Mouse (Mus musculus) v-Abl transformed pro-B cells (cell line): ENCODE data around the gene Ppara.

ENCODE experiments used
- in situ Hi-C, 2 experiments: fragments of 400-800 bp; cut with MboI; formaldehyde crosslinking; loops; one replicate each; pipeline ENCODE4 v1.15.1; 2025; ENCODE audit not compliant: unreplicated experiment in 2 of 2

The Ppara gene

GRCm38 (mm10) chr15:85787482-85787881 is 52.7 kb downstream of the Ppara start:
- in situ Hi-C loops, result no loop called here

DNA sequence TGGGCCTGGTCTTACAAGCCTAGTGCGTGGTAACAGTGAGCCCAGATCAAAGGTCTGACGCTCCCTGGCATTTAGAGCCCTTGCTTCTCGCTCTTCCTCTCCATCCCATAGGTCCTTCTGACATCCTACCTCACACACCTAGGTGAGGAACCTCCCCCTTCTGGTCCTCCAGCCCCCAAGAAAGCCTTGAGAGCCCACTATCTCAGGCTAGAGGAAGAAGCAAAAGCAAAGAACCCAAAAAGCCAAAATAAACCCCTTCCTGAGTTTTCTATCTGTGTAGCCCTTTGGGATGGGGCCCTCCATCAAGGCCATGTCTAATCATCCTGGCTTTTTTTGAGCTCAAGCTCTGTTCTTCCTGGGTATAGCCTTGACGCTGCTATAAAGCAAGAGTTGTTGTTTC is 53.3 kb downstream of the Ppara start:
- in situ Hi-C loops, result no loop called here

DNA sequence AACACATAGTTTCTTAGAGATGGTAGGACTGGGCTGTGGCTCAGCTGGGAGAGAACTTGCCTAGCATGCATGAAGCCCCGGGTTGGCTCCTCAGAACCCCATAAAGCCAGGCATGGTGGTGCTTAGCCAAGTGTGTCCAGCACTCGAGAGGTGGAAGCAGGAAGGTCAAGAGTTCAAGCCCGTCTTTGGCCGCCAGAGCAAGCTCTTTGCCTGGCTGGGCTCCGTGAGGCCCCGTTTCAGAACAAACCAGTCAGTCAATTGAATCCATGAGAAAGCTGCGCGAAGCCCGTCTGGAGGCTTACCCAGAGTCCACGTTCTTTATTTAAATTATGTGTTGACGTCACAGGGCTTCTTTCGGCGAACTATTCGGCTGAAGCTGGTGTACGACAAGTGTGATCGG is 53.9 kb downstream of the Ppara start:
- in situ Hi-C loops, result no loop called here

DNA sequence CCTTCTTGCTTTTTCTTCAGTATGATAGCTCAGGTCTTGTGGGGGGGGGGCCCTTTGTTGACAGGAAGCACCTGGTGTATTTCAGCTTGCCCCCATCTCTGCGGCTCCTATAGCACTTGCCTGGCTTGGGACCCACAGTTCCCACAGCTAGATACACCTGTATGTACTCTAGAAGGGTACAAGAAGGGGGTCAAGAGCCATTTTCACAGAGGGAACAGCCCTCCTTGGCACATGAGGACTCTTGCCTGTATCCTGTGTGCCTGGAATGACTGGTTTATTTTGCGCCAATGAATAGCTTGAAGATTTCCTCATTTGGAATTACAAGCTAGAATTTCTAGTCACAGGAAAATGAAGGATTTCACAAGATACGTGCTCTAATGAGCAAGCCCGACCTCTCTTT is 56.7 kb downstream of the Ppara start:
- in situ Hi-C loops, result no loop called here

DNA sequence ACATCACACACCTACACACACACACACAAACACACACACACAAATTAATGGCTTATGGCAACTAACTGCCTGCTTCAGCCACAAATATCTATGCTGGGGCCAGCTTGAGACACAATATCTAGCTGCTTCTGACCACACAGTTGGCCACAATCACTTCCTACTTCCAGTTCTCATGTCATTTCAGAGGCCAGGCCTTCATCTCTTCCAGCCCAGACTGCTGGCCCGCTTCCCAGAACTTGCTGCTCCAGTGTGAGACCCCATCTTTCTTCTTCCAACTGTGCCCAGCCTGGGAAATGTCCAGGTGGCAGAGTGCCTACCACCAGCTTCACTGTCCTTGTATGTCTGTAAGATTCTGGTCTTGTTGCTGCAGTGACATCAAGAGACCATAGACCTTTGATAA is 58.0 kb downstream of the Ppara start:
- in situ Hi-C loops, result no loop called here

DNA sequence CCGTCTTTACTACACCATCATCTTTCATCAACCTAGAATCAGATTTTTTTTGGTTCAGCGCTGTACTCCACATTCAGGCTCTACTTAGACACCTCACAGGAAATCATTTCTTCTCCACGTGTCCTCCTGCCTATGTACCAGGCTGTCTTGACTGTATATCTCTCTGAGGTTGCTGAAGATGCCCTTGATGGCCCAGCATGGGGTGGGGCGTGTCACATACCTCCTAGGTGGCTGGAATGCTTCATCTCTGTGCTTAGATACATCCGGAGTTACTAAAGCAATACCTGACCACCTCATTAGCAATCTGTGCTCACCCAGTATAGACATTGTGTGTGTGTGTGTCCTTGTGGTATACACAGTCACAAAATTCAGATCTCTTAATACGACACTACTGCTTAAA is 60.7 kb downstream of the Ppara start:
- in situ Hi-C loops, result no loop called here

- in situ Hi-C loops, result no loop called here
Measured at GRCm38 (mm10) chr15:85798676-85799075, 63.9 kb downstream of the Ppara start.

- in situ Hi-C loops, result no loop called here
Measured at GRCm38 (mm10) chr15:85802931-85803330, 68.1 kb downstream of the Ppara start.

GRCm38 (mm10) chr15:85806886-85807285 is 72.1 kb downstream of the Ppara start:
- in situ Hi-C loops, result no loop called here

GRCm38 (mm10) chr15:85807404-85807803 is 72.6 kb downstream of the Ppara start:
- in situ Hi-C loops, result no loop called here

DNA sequence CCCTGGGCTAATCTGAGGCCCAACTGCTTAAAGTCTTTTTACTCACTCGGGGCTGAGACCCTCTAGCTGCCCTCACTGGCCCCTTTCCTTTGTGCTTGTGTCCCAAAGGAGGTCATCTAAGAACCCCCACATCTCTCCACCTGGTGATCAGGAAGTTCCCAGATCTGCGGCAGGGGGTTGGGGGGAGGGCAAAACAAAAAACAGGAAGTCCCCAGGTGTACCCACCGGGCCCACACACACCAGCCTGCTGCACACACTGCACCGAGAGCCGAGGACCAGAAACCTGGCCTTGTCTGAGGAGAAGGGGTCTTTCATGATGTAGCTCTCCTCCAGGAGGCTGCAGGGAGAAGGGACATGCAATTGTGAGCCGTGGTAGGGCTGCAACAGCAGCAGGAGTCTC is 73.2 kb downstream of the Ppara start:
- in situ Hi-C loops, result no loop called here

DNA sequence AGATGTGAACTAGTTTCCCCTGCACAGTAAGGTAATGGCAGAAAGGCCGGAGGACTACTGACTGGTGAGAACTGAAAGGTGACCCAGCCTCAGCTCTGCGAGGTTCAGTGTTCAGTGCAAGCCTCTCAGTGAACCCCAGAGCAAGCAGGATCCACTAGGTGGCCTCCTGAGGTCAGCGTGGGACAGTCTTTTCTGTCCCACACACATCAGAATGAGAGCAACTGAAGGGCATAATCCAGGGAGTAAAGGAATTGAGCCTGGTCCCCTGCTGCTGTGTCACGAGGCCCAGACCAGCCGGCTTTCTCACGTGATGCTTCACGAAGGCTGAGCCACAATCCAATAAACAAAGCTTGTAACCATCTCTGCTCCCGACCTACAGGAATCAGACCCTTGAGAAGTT is 73.7 kb downstream of the Ppara start:
- in situ Hi-C loops, result no loop called here

DNA sequence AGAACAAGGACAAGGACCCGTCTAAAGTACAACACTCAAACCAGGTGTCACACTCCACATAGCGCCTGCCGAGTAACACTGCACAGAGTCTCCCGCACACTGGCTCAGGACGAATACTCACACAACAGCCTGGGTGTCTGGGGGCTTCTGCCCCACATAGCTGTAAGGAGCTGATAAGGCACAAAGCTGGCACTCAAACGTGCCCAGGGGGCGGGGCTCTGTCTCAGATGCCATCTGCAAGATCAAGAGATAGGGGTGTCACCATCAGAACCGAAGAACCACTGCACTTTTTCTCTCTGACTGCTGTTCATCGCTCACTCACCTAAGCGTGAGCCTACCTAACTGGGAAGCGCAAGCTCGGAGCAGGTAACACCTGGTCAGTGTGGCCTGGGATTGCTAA is 74.3 kb downstream of the Ppara start:
- in situ Hi-C loops, result no loop called here

GRCm38 (mm10) chr15:85810462-85810805 is 75.7 kb downstream of the Ppara start:
- in situ Hi-C loops, result no loop called here

DNA sequence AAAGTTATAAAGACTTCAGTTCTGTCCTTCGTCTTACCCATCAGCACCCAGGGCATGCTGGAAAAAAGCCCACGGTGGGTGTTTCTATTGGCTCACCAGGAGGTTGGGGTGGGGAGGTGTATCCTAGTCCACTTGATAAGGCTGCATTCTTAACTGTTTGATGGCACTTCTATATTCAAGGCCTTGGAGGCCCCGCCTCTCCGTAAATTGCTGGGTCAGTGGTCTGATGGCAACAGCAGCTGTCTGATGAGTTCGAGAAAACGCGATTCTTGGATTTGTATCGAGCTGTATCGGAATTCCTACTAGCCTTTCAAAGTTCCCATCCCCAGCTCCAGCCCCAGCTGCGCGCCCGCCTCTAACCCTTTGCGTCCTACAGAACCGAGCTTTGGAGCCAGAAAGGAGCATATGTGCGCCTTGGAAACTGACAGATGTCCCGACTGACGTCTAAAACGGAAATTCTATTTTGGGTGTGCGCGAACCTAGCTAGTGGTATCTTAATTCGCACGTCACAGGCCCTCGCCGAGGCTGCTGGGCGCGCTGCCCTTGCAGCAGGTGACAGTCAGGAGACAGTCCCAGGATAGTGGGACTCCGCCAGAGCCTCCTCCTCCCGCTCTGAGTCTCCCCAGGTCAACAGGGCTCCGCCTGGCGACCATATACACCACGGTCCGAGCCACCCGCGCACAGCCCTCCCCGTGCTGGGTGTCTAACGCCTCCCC is 76.2 kb downstream of the Ppara start:
- in situ Hi-C loops, result no loop called here

GRCm38 (mm10) chr15:85811535-85812277 is 76.9 kb downstream of the Ppara start, which contains the start of gene Cdpf1:
Gene Cdpf1, minus strand, starts transcription at chr15:85811697.
- in situ Hi-C loops, result no loop called here

DNA sequence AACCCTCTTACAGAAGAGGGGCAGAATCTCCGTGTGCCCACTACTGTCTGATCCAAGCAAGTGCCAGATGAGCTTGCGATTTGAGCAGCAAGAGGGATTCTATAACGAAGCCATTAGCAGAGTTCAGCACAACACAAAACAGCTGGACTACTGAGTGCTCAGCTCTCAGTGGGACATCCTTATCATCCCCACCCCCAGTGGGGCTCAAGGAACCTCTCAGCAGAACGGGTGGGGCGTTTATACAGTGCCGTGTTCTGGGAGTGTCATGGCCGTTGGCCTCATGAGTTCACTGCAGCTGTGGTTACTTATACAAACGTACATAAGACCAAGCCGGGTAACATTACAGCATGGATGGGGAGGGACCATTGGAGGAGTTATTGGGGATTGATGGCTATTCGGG is 78.6 kb downstream of the Ppara start:
- in situ Hi-C loops, result no loop called here

- in situ Hi-C loops, result no loop called here
Measured at GRCm38 (mm10) chr15:85821203-85822010, 86.6 kb downstream of the Ppara start, which contains the start of gene Pkdrej. Gene Pkdrej, minus strand, starts transcription at chr15:85821734.

DNA sequence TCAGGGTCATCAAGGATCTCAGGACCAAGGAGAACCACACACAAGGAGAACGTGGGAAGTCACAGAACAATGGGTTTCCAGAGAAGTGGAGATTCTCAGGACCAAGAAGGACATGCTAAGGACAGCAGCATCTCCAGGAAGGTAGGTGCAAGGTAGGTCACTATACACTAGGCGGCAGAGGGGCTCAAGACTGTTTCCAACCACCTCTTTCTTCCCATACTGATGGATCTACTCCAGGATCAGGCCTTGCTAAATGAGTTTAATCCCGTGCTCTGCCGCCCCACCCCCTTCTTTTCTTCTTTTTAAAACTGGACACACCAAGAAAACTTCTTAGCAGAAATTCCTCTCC is 87.2 kb downstream of the Ppara start:
- in situ Hi-C loops, result no loop called here

- in situ Hi-C loops, result no loop called here
Measured at GRCm38 (mm10) chr15:85826676-85827075, 91.9 kb downstream of the Ppara start.

GRCm38 (mm10) chr15:85828071-85828470 is 93.3 kb downstream of the Ppara start:
- in situ Hi-C loops, result no loop called here

- in situ Hi-C loops, result no loop called here
Measured at GRCm38 (mm10) chr15:85829470-85829869, 94.7 kb downstream of the Ppara start.
